Mouse (Mus musculus): Measurements from ENCODE around the gene Vti1a.

- TF ChIP-seq CTCF (IDR thresholded peaks at IDR 0.05; ENCODE audit: low read depth): peak; percentile 24; the same call in 1 of the 2 replicates
- no peak for TF ChIP-seq EP300 (optimal IDR thresholded peaks at IDR 0.05)
These were observed 269.5 kb downstream of the Vti1a start for GRCm38 (mm10) chr19:55585270-55586224.

All from stomach, postnatal 0 days (tissue).